Mouse (Mus musculus) midbrain, postnatal 0 days (tissue): ENCODE measurements around the gene Lrit2. TPM values are rescaled to one million over a fixed set of nuclear protein-coding genes. Genes with fewer than 3 reads are reported as not detected.

ENCODE experiments used
- ATAC-seq: fragments of 200-750 bp; cut with Nextera tagmentation; 2 replicates; pipeline ENCODE4 v1.8.0; 2017; ENCODE audit warnings: moderate number of reproducible peaks, mild to moderate bottlenecking, moderate TSS enrichment, moderate library complexity; ENCODE audit not compliant: low FRiP score
- DNase-seq: peaks from one replicate; pipeline ENCODE4 v3.0.0-alpha.2; 2015; ENCODE audit warnings: low spot score
- H3K27ac ChIP-seq: fragments of 300-500 bp; sonication (generic); 2 replicates; pipeline ENCODE4 v1.5.1; 2014; ENCODE audit warnings: low read depth, mild to moderate bottlenecking, low read length, mixed read lengths
- H3K27me3 ChIP-seq: fragments of 300-500 bp; sonication (generic); 2 replicates; pipeline ENCODE4 v1.6.1; 2014; ENCODE audit warnings: low read length, control low read depth, mixed read lengths; ENCODE audit not compliant: insufficient read depth
- H3K36me3 ChIP-seq: fragments of 300-500 bp; sonication (generic); 2 replicates; pipeline ENCODE4 v1.6.1; 2014; ENCODE audit warnings: low read length, control low read depth, mixed read lengths; ENCODE audit not compliant: insufficient read depth
- H3K4me1 ChIP-seq: fragments of 300-500 bp; sonication (generic); 2 replicates; pipeline ENCODE4 v1.6.1; 2014; ENCODE audit warnings: mild to moderate bottlenecking, control low read depth, antibody characterized with exemption, low read length, mixed read lengths; ENCODE audit not compliant: insufficient read depth
- H3K4me2 ChIP-seq: fragments of 300-500 bp; sonication (generic); 2 replicates; pipeline ENCODE4 v1.6.1; 2014; ENCODE audit warnings: low read depth, mild to moderate bottlenecking, low read length, mixed read lengths; ENCODE audit not compliant: poor library complexity, severe bottlenecking
- H3K4me3 ChIP-seq: fragments of 300-500 bp; sonication (generic); 2 replicates; pipeline ENCODE4 v1.5.1; 2014; ENCODE audit warnings: low read depth, mild to moderate bottlenecking, low read length, moderate library complexity
- H3K9ac ChIP-seq: fragments of 300-500 bp; sonication (generic); replicated peaks from 2 replicates; pipeline ENCODE4 v1.6.1; 2014; ENCODE audit warnings: mild to moderate bottlenecking, low read length, moderate library complexity, mixed read lengths; ENCODE audit not compliant: poor library complexity, severe bottlenecking
- H3K9me3 ChIP-seq: fragments of 300-500 bp; sonication (generic); 2 replicates; pipeline ENCODE4 v1.6.1; 2016; ENCODE audit warnings: low read length, control low read depth
- CTCF ChIP-seq: IDR thresholded peaks from 2 replicates; pipeline ENCODE4 v1.5.1; 2016; ENCODE audit warnings: antibody characterized with exemption, mild to moderate bottlenecking
- WGBS: fragments of 180-500 bp; shearing (Covaris S2); extraction: QIAGEN DNeasy Blood & Tissue Kit; methylation state at CpG from one replicate; pipeline ENCODE4 v1.1.7; 2014; 5-methylcytosine and 5-hydroxymethylcytosine counted together
- polyA plus RNA-seq: library from polyadenylated mRNA; unstranded; fragments of >200 nt; fragmentation: Nextera tagmentation; extraction: Ambion mirVana; gene quantifications from 2 replicates; pipeline ENCODE4 v1.2.1, GENCODE M21; 2015
- total RNA-seq: library from RNA; depleted of rRNA; stranded (reverse); fragments of >200 nt; gene quantifications from 2 replicates; pipeline ENCODE4 v1.2.3, GENCODE M21; 2014; rRNA removed

Gene Lrit2
- total and polyA plus RNA-seq, 2 experiments from 2014 or later, result 0.06 to 0.16 TPM

- Histone ChIP-seq H3K4me3 (no peak overlapping the region), H3K9me3 (no peaks in the 10 kb centered on the region), H3K27me3 (no peaks in the 10 kb centered on the region), H3K4me2 (no peak overlapping the region), H3K4me1 (no peaks in the 10 kb centered on the region), H3K9ac (no peak overlapping the region), H3K27ac (no peak overlapping the region), H3K36me3 (no peaks in the 10 kb centered on the region)
- DNase-seq, result no peak
- no peak for TF ChIP-seq CTCF
- 87% methylated on average over 7 of the region's 7 CpGs for WGBS
- ATAC-seq, result no peak
Observed at GRCm38 (mm10) chr14:37112931-37113330, 45.2 kb downstream of the Lrit2 start.

GRCm38 (mm10) chr14:37113922-37114321 is 46.2 kb downstream of the Lrit2 start, which contains the start of gene 2610528A11Rik:
2610528A11Rik (minus strand) TSS chr14:37114022.
- Histone ChIP-seq H3K9me3 (no peaks in the 10 kb centered on the region), H3K4me3 (no peak within 1 kb of the TSS), H3K36me3 (no peaks in the 10 kb centered on the region), H3K4me1 (no peaks in the 10 kb centered on the region), H3K27ac (no peak within 1 kb of the TSS), H3K27me3 (no peaks in the 10 kb centered on the region), H3K9ac (no peak within 1 kb of the TSS), H3K4me2 (no peak within 1 kb of the TSS)
- TF ChIP-seq CTCF, result no peak
- 69% methylated on average over 3 of the region's 3 CpGs for WGBS
- ATAC-seq, result no peak
- no peak for DNase-seq

GRCm38 (mm10) chr14:37119233-37119632 is 51.5 kb downstream of the Lrit2 start:
- Histone ChIP-seq H3K27me3 (no peaks in the 10 kb centered on the region), H3K36me3 (peaks cover 6% of the 10 kb centered on the region), H3K4me2 (no peak overlapping the region), H3K9ac (no peak overlapping the region), H3K27ac (no peak overlapping the region), H3K4me1 (no peaks in the 10 kb centered on the region), H3K4me3 (no peak overlapping the region), H3K9me3 (no peaks in the 10 kb centered on the region)
- ATAC-seq (no peak), DNase-seq (no peak)
- TF ChIP-seq CTCF, result no peak
- 97% methylated on average over 4 of the region's 4 CpGs for WGBS

Other genes starting within 250 kb of the Lrit2 start
- gene Ccser2, start 99.2 kb upstream of the Lrit2 start, total RNA-seq, result 81.0 and 85.5 TPM in 2 replicates
- gene Ccser2, start 99.2 kb upstream of the Lrit2 start, polyA plus RNA-seq, result 96.3 and 99.1 TPM in 2 replicates
- not detected in 2 replicates for gene Rgr, start 19.0 kb upstream of the Lrit2 start, total RNA-seq
- not detected in 2 replicates for gene Rgr, start 19.0 kb upstream of the Lrit2 start, polyA plus RNA-seq
- not detected in 2 replicates for gene Lrit1, start 13.1 kb upstream of the Lrit2 start, total RNA-seq
- not detected in 2 replicates for gene Lrit1, start 13.1 kb upstream of the Lrit2 start, polyA plus RNA-seq
- gene Cdhr1, start 30.4 kb downstream of the Lrit2 start, total RNA-seq, result 7.4 and 8.0 TPM in 2 replicates
- gene Cdhr1, start 30.4 kb downstream of the Lrit2 start, polyA plus RNA-seq, result 6.7 and 7.5 TPM in 2 replicates
- not detected in 2 replicates for gene 2610528A11Rik, start 46.1 kb downstream of the Lrit2 start, total RNA-seq
- 0.33 and 0.43 TPM in 2 replicates for gene 2610528A11Rik, start 46.1 kb downstream of the Lrit2 start, polyA plus RNA-seq
- 93.9 and 95.9 TPM in 2 replicates for gene Ghitm, start 67.3 kb downstream of the Lrit2 start, total RNA-seq
- 201 and 211 TPM in 2 replicates for gene Ghitm, start 67.3 kb downstream of the Lrit2 start, polyA plus RNA-seq